Mouse (Mus musculus) central nervous system, embryonic 14 days (tissue): ENCODE measurements around the gene Plscr1. TPM values are rescaled to one million over a fixed set of nuclear protein-coding genes. Genes with fewer than 3 reads are reported as not detected.

ENCODE experiments used
- polyA plus RNA-seq: library from polyadenylated mRNA; depleted of rRNA; stranded (reverse); fragments of >200 nt; gene quantifications from 2 replicates; pipeline ENCODE4 v1.2.3, GENCODE M21; 2012; rRNA removed

Gene Plscr1
- 6.1 and 8.6 TPM in 2 replicates for polyA plus RNA-seq

GRCm38 (mm10) chr9:92249447-92249852, at the start of gene Plscr1:
Plscr1 (plus strand) TSS chr9:92249750.

GRCm38 (mm10) chr9:92275486-92276207, 26.1 kb downstream of the Plscr1 start, which contains the start of gene Plscr2:
Plscr2 (plus strand) TSS chr9:92275602.

GRCm38 (mm10) chr9:92309077-92309476, 59.5 kb downstream of the Plscr1 start, which contains the start of gene 1700057G04Rik:
1700057G04Rik (plus strand) TSS chr9:92309377.

Other genes with a start within 250 kb of the Plscr1 start
- gene Plscr5, start 56.8 kb upstream of the Plscr1 start, polyA plus RNA-seq = 0.20 and 0.21 TPM in 2 replicates
- 0.36 and 0.64 TPM in 2 replicates for gene Plscr2, start 25.9 kb downstream of the Plscr1 start, polyA plus RNA-seq
- not detected in 2 replicates for gene 1700057G04Rik, start 59.6 kb downstream of the Plscr1 start, polyA plus RNA-seq
- 1.2 and 2.2 TPM in 2 replicates for gene Plscr4, start 207.6 kb downstream of the Plscr1 start, polyA plus RNA-seq